Mouse (Mus musculus) large intestine, adult 2 months (tissue): ENCODE data around the gene Exo5. TPM values are rescaled to one million over a fixed set of nuclear protein-coding genes. Genes with fewer than 3 reads are reported as not detected.

Experiments
- DNase-seq: peaks from one replicate; pipeline ENCODE4 v3.0.0-alpha.2; 2012; ENCODE audit warnings: low read depth, low spot score
- WGBS: fragments of 180-500 bp; shearing (Covaris S2); methylation state at CpG from one replicate; pipeline ENCODE4 v1.1.7; 2018; 5-methylcytosine and 5-hydroxymethylcytosine counted together
- polyA plus RNA-seq: library from polyadenylated mRNA; depleted of rRNA; stranded (reverse); fragments of >200 nt; gene quantifications from 2 replicates; pipeline ENCODE4 v1.2.3, GENCODE M21; 2012; rRNA removed

Gene Exo5
- polyA plus RNA-seq, result 7.0 and 8.4 TPM in 2 replicates

DNA sequence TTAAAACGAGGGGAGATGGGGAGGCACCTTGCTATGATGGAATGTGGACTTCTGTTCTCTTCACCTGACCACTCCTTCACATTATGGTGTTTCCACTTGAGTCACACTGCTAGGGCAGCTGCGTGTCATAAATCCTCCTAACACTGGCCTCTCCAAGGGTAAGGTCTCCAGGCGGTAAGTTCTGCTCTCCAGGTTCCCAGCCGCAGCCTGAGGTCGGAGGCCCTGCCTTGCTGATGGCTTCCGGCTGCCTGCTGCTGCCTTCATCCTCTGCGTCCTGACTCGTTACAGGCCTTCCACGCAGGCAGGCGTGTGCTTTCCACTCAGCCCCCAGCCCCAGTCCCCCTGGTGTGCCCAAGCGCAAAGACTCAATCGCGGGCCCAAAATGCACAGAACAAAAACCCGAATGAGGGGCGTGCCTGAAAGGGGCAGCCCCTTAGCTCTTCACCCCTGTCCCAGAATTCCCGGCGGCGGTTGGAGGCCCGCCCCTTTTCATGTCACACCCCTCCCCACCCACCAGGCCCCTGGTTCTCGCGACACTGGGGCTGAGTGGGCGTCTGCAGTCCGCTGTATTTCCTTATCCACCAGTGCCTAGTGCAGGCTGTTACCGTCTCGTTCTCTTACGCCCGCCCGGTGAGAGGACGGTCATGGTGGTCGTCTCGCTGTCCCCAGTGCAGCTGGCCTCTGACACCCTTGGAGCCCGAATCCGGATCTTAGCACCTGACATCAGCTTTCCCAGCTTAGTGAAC lies at the start of gene Exo5:
TSS of gene Exo5 (minus strand) at position 464 of the 746 bp plus-strand sequence.
- DNase-seq, result peak; percentile 62
- WGBS, result under 1% methylated on average over 33 of the region's 33 CpGs

DNA sequence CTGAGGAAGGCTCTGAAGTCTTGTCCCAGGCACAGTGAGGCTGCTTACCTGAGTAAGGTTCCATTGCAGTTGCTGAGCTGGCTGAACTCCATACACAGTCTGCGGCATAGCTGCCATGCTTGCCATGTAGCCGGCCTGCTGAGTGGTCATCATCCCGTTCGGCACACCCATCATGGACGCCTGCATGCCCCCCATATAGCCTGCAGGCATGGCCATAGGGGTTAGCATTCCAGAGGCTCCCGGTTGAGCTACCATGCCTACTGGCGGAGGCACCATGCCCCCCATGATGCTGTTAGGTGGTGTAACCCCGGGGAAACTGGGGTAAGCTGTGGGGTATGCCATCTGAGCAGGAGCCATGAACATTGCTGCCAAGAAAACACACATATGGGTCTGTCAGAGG lies 47.0 kb upstream of the Exo5 start:
- DNase-seq, result no peak
- 95% methylated on average over 8 of the region's 8 CpGs for WGBS

DNA sequence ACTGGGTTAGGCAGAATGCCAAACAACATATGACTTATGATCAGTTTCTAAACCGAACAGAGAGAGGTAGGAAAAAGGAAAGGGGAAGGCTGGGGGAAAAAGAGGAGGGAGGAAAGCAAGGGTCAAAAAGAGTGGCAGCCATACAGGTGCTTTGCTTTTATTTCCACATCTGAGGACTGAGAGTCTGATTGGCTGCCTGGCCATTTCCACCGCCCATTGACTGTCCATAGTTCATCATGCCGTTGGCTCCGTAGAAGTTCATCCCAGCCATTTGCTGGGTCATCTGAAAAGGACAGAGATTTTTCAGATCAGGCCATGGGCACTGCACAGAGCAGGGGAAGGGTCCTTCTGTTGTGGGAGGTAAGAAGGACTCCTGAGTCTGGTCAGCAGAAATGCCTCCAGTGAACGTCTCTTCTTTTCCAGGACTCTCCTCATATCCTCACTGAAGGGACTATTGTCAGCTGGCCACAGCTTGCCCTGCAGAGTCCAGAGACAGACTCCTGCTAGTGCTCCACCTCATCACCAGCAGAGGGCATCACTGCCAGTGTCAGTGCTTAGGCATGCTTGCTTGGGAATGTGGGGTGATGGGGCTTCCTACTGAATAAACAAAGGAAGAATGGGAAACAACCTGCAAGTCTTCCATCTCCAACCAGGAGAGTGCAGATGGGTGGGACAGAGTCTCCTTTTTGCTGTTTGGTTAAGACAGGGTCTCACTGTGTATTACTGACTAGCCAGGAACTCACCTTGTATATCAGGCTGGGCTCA lies 44.7 kb upstream of the Exo5 start:
- 77% methylated on average over 5 of the region's 5 CpGs for WGBS
- DNase-seq, result no peak

DNA sequence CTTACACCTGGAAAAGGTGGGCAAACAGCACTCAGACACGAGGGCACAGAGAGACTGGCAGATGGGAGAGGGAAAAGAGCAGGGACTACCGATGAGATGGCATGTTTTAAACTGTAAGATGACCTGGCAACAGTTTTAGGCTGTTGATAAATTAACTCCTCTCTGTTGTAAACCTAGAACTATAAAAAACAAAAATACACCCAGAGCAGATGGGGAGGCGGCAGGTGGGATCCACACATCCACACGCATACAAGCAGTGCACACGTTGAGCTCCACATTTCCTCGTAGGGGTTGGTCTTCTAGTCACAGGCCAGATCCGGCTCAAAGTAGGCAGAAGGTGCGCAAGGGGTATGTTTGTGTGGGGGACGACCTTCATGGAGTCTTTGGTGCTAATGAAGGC lies 43.7 kb upstream of the Exo5 start:
- 89% methylated on average over 9 of the region's 9 CpGs for WGBS
- no peak for DNase-seq

DNA sequence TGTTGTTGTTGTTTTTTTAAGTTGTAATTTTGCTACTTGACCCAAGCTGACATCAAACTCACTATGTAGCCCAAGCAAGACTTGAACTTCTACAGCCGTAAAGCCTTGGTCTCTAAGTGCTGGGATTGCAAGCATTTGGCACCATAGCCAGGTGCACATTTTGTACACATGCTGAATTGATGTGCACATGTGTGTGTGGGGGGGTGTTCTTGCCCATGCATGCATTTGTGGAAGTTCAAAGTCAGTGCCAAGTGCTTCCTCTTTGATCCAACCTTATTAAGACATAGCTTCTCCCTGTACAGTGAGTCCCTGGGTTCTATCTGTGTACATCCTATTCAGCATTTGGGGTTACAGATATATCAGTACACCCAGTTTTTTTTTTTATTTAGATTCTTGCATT lies 30.8 kb upstream of the Exo5 start:
- DNase-seq, result no peak
- WGBS, result 85% methylated on average over 1 of the region's 1 CpGs

DNA sequence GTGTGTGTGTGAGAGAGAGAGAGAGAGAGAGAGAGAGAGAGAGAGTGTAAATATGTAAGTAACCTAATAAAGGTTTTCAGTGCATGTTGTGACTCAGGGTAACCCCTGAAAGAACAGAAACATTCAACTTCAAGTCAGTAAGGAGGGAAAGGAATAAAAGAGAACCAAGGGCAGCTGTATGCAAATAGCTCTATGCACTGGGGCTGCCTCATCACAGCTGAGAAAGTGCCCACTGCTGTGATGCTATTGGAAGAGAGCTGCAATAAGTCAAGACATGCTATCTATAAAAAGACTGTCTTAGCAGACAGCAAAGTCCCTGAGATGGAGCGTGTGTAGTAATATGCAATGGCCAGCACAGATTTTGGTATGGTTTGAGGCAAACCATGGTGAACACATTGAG lies 28.9 kb upstream of the Exo5 start:
- WGBS, result 83% methylated on average over 1 of the region's 1 CpGs
- no peak for DNase-seq

DNA sequence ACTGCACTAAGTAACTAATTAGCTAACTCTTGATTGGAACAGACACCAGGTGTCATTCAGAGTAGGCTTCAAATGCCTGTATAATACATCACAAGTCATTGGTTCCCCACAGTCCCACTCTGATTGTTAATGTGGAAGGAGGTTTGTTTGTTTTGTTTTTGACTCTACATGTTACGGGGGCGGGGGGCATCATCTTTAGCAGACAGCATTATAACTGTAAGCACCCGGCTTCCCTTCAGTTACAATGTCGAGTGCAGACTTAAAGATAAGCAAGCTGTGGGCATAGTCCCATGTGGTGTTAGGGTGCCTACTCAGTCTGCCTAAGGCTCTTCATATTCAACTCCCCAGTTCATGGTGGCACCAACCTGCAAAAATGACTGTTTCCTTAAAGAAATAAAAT lies 28.2 kb upstream of the Exo5 start:
- no peak for DNase-seq
- WGBS, result 85% methylated on average over 4 of the region's 4 CpGs

DNA sequence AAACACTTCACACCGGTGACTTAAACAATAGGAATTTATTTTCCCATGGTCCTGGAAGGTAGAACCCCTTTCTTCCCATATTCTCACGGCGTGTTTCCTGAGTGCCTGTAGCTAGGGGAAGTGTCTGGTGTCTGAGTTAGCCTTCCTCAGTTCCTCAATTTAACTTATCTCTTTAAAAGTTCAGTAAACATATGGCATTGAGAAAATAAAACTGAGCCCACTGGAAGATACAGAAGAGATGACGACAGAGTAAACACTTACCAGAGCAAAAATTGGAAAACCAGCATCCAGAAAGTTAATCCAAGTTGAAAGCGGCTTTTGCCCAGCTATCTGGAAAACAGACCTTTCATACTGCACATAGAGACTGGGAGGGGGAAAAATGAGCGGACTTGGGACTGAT lies 27.3 kb upstream of the Exo5 start:
- no peak for DNase-seq
- WGBS, result 26% methylated on average over 6 of the region's 6 CpGs

DNA sequence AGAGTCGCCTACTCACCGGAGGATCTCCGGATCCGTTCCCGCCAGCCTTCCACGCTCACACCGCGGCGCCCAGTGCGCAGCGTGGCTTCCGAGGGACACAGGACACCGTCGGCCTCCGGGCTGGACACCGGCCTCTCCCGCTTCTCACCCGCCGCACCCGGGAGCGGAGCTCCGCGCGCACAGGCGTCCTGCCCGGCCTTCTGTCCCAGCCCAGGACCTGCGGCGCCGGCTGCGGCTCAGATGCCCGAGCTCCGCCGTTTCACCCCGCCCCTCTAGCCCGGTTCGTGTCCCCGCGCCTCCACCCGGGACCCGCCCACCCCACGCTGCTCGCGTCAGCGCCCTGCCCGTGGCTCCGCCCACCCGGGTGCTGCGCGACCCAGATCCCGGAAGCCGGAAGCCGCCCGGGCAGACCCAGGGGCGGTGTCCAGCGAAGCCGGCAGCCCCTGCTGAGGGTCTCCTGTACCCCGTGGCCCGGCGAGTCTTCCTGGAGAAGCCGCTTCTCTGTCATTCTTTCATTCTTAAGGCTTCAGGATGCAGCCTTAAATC lies 26.7 kb upstream of the Exo5 start, which contains the start of gene Zfp69:
TSS of gene Zfp69 (minus strand) at position 272 of the 546 bp plus-strand sequence.
- WGBS, result 1% methylated on average over 60 of the region's 60 CpGs
- DNase-seq, result peak; percentile 64

DNA sequence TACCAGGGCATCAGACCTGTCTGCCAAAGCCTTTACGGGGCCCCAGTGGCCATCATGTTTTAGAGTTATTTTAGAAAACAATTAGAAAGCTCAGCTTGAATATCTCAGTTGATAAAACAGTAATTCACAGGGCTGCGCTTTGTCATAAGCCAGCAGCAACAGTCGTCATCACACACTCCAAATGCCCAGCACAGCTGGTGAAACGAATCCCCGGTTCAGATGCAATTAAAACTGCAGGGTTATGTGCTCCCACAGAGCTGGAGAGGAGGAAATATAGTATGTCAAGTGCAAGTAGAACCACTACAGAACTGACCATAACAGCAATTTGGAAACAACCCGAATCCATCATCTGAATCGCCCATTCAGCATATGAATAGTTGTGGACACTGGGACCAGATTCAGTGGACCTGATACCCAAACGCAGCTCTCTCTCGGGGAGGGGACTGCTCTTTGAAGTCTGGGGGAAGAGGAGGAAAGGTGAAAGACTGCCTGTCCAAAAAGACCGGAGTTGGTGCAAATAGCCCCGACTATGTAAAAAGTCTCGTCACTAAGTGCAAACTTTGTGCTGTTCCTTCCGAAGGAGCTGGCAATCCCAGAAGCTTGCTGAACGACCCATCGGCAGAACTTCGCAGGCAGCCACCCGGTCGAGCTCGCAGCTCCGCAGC lies 26.1 kb upstream of the Exo5 start:
- peak; percentile 16 for DNase-seq
- WGBS, result 4% methylated on average over 20 of the region's 20 CpGs

DNA sequence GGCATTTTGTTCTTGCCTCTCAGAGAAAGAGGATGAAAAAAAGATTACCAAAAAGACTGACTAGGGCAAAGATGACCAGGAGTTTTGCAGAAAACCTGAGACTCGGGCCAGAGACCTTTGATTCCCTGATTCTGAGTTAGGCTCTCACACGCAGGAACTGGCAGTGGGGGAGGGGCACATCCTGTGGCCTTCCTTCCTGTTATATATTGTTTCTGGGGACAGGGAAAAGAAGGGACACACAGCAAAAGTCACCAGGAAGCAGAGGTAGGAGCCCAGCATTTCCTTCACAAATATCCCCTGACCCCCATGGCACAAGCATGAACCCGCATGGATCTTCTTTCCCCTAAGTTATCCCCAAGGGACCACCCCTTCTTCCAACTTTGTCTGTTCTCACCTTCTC lies 24.1 kb upstream of the Exo5 start:
- WGBS, result 80% methylated on average over 3 of the region's 3 CpGs

DNA sequence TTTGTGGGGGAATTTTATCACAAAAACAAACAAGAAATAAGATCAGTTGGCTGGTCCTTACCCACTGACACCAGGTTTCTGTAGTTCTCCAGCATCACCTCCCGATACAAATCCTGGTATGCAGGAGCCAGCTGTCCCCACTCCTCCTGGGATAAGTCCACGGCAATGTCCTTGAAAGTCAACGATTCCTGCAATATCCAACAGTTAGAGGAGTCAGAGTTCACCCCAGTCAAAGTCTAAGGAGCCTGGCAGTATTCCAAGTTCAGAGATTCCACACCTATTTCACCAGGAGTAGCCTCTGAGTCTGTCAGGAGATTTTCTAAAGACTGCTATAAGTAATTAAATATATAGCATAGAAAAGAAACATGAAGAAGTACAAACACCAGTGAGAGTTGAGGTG lies 10.2 kb upstream of the Exo5 start:
- WGBS, result 39% methylated on average over 3 of the region's 3 CpGs
- no peak for DNase-seq

More for the DNA sequence above, 24.1 kb upstream of the Exo5 start:
- DNase-seq, result no peak

DNA sequence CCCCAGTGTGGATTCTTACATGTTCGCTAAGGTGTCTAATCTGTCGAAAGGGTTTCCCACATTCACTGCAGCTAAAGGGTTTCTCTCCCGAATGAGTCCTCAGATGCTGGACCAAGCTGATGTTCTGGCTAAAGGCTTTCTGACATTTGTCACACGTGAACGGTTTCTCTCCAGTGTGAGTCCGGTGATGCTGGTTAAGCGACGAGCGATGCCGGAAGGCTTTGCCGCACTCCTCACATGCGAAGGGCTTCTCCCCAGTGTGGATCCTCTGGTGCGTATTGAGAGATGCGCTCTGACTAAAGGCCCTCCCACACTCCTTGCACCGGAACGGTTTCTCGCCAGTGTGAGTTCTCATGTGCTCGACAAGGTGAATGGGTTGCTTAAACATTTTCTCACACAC lies 5.9 kb upstream of the Exo5 start:
- DNase-seq, result no peak
- 96% methylated on average over 18 of the region's 18 CpGs for WGBS

DNA sequence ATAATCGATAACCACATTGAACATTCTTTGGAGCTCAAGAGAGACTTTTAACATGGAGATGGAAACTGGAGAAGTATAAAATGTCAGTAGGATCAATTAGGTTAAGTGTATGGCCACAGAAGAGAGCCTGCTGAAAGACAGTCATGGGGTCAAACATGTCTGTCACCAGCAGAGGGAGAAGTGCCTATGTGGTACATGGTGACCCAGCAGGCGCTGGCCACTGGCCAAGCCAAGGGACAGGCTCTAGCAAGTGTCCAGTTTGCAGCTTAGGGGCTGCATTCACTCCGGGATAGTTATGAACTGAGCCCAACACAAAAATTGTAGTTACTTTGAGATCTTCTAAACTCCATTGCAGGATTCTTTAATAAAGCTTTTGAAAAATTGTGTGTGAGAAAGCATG lies 3.9 kb upstream of the Exo5 start:
- 76% methylated on average over 3 of the region's 3 CpGs for WGBS
- DNase-seq, result no peak

DNA sequence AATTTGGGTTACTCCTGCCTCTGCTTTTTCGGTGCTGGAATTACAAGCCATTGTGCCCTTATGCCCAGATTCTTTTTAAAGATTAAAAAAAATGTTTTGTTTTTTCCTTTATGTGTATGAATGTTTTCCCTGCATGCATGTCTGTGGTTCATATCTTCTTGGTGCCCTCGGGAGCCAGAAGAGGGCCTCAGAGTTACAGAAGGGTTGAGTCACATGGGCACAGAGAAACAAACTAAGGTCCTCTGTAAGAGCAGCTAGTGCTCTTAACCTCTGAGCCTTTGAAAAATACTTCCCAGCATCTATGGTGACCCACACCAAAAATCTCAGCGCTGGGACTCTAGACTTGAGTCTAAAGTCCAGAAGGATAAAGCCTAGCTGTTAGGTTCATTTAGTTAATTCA lies 569 bp upstream of the Exo5 start:
- peak; percentile 25 for DNase-seq
- WGBS, result 6% methylated on average over 3 of the region's 3 CpGs

DNA sequence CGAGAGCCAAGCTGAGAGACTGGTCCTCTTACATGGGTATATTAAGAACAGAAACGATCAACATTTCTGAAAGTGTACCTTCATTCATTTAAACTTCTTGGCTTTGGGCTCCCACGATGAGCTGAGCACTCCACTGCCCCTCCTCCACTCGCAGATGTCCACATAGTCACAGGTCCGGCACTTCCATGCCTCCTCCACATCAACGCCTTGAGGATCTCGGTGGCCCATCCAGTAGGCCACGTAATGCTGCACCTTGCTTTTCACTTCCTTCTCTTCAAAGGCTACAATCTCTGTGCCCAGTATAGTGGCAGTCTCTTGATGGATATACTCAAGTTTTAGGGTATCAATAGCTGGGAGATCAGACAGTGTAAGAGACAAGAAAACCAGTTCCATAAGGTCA lies 3.4 kb downstream of the Exo5 start:
- no peak for DNase-seq
- 92% methylated on average over 8 of the region's 8 CpGs for WGBS

DNA sequence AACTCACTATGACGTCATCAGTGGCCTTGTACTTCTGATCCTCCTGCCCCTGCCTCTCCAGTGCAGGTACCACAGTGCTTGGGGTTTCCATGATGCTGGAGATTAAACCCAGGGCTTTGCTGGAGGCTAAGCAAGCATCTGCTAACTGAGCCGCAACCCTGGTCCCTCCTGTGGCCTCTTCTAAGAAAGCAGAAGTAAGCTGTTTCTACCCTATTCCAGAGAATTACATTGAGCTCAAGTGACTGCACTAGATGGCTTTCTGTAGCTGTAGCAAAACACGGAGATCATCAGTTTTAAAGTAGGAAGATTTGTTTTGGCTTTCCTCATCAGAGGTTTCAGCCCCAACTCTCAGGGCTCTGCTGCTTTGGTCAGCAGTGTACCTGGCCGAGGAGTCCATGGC lies 10.3 kb downstream of the Exo5 start:
- WGBS, result 76% methylated on average over 4 of the region's 4 CpGs
- DNase-seq, result no peak

DNA sequence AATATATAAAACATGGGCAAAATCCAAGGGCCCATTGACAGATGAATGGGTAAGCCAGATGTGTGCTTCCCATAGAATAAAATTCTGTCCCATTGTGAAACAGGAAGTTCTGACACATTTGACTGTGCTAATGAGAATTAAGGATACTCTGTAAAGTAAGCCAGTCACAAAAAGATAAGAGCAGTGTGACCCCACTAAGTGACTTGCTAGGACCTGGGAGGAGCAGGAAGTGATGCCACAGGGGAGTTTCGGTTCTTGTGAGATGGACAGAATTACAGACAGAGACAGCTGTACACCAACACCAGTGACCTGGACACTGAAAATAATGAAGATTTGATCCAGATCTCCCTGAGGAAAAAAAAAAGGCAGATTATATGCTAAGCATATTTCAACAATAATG lies 11.0 kb downstream of the Exo5 start:
- 47% methylated on average over 1 of the region's 1 CpGs for WGBS
- no peak for DNase-seq

DNA sequence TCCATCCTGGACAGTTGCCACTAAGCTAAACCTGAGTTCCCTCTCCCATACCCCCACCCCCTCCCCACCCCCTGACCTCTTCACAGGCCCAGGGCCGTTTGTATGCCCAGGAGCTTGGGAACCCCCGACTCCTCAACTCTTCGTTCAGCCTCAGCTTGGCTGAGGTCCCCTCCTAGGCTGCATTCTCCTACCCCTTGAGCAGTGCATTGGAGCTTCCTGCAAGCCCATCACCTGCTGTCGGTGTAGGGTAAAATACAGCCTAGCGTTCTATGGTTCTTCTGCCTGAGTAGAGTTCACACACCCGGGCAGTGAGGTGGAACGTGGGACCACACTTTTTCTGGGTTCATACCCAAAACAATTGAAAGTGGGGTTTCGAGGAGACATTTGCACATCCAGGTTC lies 11.4 kb downstream of the Exo5 start:
- DNase-seq, result no peak
- WGBS, result 67% methylated on average over 8 of the region's 8 CpGs

DNA sequence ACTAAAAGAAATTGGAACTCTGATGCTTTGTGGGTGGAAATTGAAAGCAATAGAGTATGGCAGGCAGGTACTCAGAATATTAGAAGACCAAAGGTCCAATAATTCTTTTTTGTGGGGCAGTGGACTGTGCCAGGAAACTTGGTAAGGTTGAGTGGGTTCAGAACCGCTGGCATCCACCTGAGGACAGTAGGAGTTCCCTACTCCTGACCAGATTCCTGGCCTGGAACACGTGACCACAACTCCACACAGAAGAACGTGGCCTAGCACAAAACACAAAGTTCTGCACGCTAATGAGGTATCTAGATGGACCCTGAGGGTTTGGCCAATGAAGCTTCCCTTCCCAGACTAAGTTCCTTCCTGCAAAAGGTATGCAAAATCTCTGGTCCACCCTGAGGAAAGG lies 12.0 kb downstream of the Exo5 start:
- no peak for DNase-seq
- 56% methylated on average over 4 of the region's 4 CpGs for WGBS
